Mouse (Mus musculus): Measurements from ENCODE around the gene Htr6. TPM values are rescaled to one million over a fixed set of nuclear protein-coding genes. Genes with fewer than 3 reads are reported as not detected.

Htr6 gene
- polyA plus RNA-seq, 2 experiments, result 0.22 to 1.2 TPM

- no peak overlapping the region for H3K27ac ChIP-seq (replicated peaks; ENCODE audit: low read depth, low read length)
- DNase-seq (ENCODE audit: low spot score), result no peak
- no peak for ATAC-seq (ENCODE audit: low FRiP score, low read depth)
- H3K27me3 ChIP-seq (ENCODE audit: control insufficient read depth, insufficient read depth, low read length), result no peaks in the 10 kb centered on the region
- WGBS, result 66% methylated on average over 5 of the region's 5 CpGs
- H3K4me3 ChIP-seq (replicated peaks; ENCODE audit: low read length), result no peak overlapping the region
- no peak overlapping the region for H3K9ac ChIP-seq (ENCODE audit: low read depth, low read length, severe bottlenecking)
- no peaks in the 10 kb centered on the region for H3K36me3 ChIP-seq (ENCODE audit: control insufficient read depth, insufficient read depth, low read length)
- H3K9me3 ChIP-seq (ENCODE audit: control insufficient read depth, low read length), result no peaks in the 10 kb centered on the region
- H3K4me1 ChIP-seq (ENCODE audit: control insufficient read depth, insufficient read depth, low read length), result 0 out of 2 replicates have a peak, but pooled peaks cover 2% of the 10 kb centered on the region
- no peak for TF ChIP-seq POLR2A (IDR thresholded peaks at IDR 0.05; ENCODE audit: borderline replicate concordance, extremely low read depth, insufficient read depth, insufficient read length)
- no peak overlapping the region for H3K4me2 ChIP-seq (replicated peaks; ENCODE audit: low read depth, low read length, severe bottlenecking)
Observed at GRCm38 (mm10) chr4:139042611-139043010, 32.8 kb downstream of the Htr6 start.

GRCm38 (mm10) chr4:139040084-139040839 is 35.1 kb downstream of the Htr6 start:
- no peak overlapping the region for H3K27ac ChIP-seq (replicated peaks; ENCODE audit: low read depth, low read length)
- 0 out of 2 replicates have a peak, but pooled peaks cover 3% of the 10 kb centered on the region for H3K9me3 ChIP-seq (ENCODE audit: control insufficient read depth, low read length)
- H3K4me3 ChIP-seq (replicated peaks; ENCODE audit: low read length), result no peak overlapping the region
- H3K36me3 ChIP-seq (ENCODE audit: control insufficient read depth, insufficient read depth, low read length), result no peaks in the 10 kb centered on the region
- no peak overlapping the region for H3K4me2 ChIP-seq (replicated peaks; ENCODE audit: low read depth, low read length, severe bottlenecking)
- no peaks in the 10 kb centered on the region for H3K27me3 ChIP-seq (ENCODE audit: control insufficient read depth, insufficient read depth, low read length)
- no peak overlapping the region for H3K9ac ChIP-seq (ENCODE audit: low read depth, low read length, severe bottlenecking)
- H3K4me1 ChIP-seq (ENCODE audit: control insufficient read depth, insufficient read depth, low read length), result 0 out of 2 replicates have a peak, but pooled peaks cover 3% of the 10 kb centered on the region
- no peak for ATAC-seq (ENCODE audit: low FRiP score, low read depth)
- TF ChIP-seq POLR2A (IDR thresholded peaks at IDR 0.05; ENCODE audit: borderline replicate concordance, extremely low read depth, insufficient read depth, insufficient read length), result no peak
- DNase-seq (ENCODE audit: low spot score), result no peak
- whole genome bisulfite sequencing, result 6% methylated on average over 10 of the region's 10 CpGs

- Histone ChIP-seq H3K4me3 (replicated peaks; ENCODE audit: low read length) (no peak overlapping the region), H3K27ac (replicated peaks; ENCODE audit: low read depth, low read length) (no peak overlapping the region), H3K36me3 (ENCODE audit: control insufficient read depth, insufficient read depth, low read length) (no peaks in the 10 kb centered on the region), H3K4me2 (replicated peaks; ENCODE audit: low read depth, low read length, severe bottlenecking) (no peak overlapping the region), H3K27me3 (ENCODE audit: control insufficient read depth, insufficient read depth, low read length) (no peaks in the 10 kb centered on the region), H3K9ac (ENCODE audit: low read depth, low read length, severe bottlenecking) (no peak overlapping the region), H3K9me3 (ENCODE audit: control insufficient read depth, low read length) (0 out of 2 replicates have a peak, but pooled peaks cover 3% of the 10 kb centered on the region), H3K4me1 (ENCODE audit: control insufficient read depth, insufficient read depth, low read length) (0 out of 2 replicates have a peak, but pooled peaks cover 3% of the 10 kb centered on the region)
- 63% methylated on average over 17 of the region's 17 CpGs for WGBS
- no peak for TF ChIP-seq POLR2A (IDR thresholded peaks at IDR 0.05; ENCODE audit: borderline replicate concordance, extremely low read depth, insufficient read depth, insufficient read length)
- ATAC-seq (ENCODE audit: low FRiP score, low read depth) (no peak), DNase-seq (ENCODE audit: low spot score) (no peak)
Observed at GRCm38 (mm10) chr4:139037795-139038607, 37.4 kb downstream of the Htr6 start.

GRCm38 (mm10) chr4:139035799-139036198 is 39.6 kb downstream of the Htr6 start:
- TF ChIP-seq POLR2A (IDR thresholded peaks at IDR 0.05; ENCODE audit: borderline replicate concordance, extremely low read depth, insufficient read depth, insufficient read length), result no peak
- Histone ChIP-seq H3K27ac (replicated peaks; ENCODE audit: low read depth, low read length) (no peak overlapping the region), H3K4me1 (ENCODE audit: control insufficient read depth, insufficient read depth, low read length) (0 out of 2 replicates have a peak, but pooled peaks cover 3% of the 10 kb centered on the region), H3K4me3 (replicated peaks; ENCODE audit: low read length) (no peak overlapping the region), H3K27me3 (ENCODE audit: control insufficient read depth, insufficient read depth, low read length) (no peaks in the 10 kb centered on the region), H3K9ac (ENCODE audit: low read depth, low read length, severe bottlenecking) (no peak overlapping the region), H3K4me2 (replicated peaks; ENCODE audit: low read depth, low read length, severe bottlenecking) (no peak overlapping the region), H3K36me3 (ENCODE audit: control insufficient read depth, insufficient read depth, low read length) (no peaks in the 10 kb centered on the region), H3K9me3 (ENCODE audit: control insufficient read depth, low read length) (0 out of 2 replicates have a peak, but pooled peaks cover 3% of the 10 kb centered on the region)
- ATAC-seq (ENCODE audit: low FRiP score, low read depth) (no peak), DNase-seq (ENCODE audit: low spot score) (no peak)
- WGBS, result 95% methylated on average over 3 of the region's 3 CpGs

- H3K4me2 ChIP-seq (replicated peaks; ENCODE audit: low read depth, low read length, severe bottlenecking), result no peak overlapping the region
- no peaks in the 10 kb centered on the region for H3K27me3 ChIP-seq (ENCODE audit: control insufficient read depth, insufficient read depth, low read length)
- 0 out of 2 replicates have a peak, but pooled peaks cover 3% of the 10 kb centered on the region for H3K9me3 ChIP-seq (ENCODE audit: control insufficient read depth, low read length)
- DNase-seq (ENCODE audit: low spot score) (no peak), ATAC-seq (ENCODE audit: low FRiP score, low read depth) (no peak)
- TF ChIP-seq POLR2A (IDR thresholded peaks at IDR 0.05; ENCODE audit: borderline replicate concordance, extremely low read depth, insufficient read depth, insufficient read length), result no peak
- H3K4me3 ChIP-seq (replicated peaks; ENCODE audit: low read length), result no peak overlapping the region
- H3K9ac ChIP-seq (ENCODE audit: low read depth, low read length, severe bottlenecking), result no peak overlapping the region
- 83% methylated on average over 3 of the region's 3 CpGs for WGBS
- H3K27ac ChIP-seq (replicated peaks; ENCODE audit: low read depth, low read length), result no peak overlapping the region
- no peaks in the 10 kb centered on the region for H3K36me3 ChIP-seq (ENCODE audit: control insufficient read depth, insufficient read depth, low read length)
- H3K4me1 ChIP-seq (ENCODE audit: control insufficient read depth, insufficient read depth, low read length), result 0 out of 2 replicates have a peak, but pooled peaks cover 3% of the 10 kb centered on the region
Observed at GRCm38 (mm10) chr4:139034942-139035341, 40.4 kb downstream of the Htr6 start.

Data from limb, embryonic 14.5 days (tissue).